Mouse (Mus musculus) right cerebral cortex, adult 18-20 months (tissue): ENCODE data around the gene Trim80.
"Not testable (repeated sequence)": the region's sequence is repeated elsewhere in the genome, so short reads cannot be mapped to it uniquely, and the experiment has no call there.

ENCODE experiments used
- DNase-seq: peaks from one replicate; pipeline ENCODE4 v3.0.0; 2022; ENCODE audit warnings: mixed read lengths

Gene Trim80

DNA sequence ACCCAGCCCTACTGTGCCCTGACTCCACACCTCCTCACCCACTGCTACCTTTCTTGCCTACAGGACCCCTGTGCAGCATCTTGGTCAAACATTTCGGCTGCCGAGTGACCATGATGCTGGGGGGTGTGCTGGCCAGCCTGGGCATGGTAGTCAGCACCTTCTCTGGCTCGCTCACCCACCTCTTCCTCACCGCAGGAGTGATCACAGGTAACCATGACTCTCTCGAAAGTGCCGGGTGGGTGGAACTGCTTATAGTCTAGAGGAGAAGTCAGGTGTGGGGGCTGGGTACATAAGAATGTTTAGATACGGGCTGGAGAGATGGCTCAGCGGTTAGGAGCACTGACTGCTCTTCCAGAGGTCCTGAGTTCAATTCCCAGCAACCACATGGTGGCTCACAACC, 24.5 kb downstream of the Trim80 start:
- DNase-seq: no peak

GRCm38 (mm10) chr11:115467217-115467618, 26.9 kb downstream of the Trim80 start:
- DNase-seq: no peak

- no peak for DNase-seq
Measured at GRCm38 (mm10) chr11:115472183-115472582, 31.8 kb downstream of the Trim80 start.

GRCm38 (mm10) chr11:115473626-115474275, 33.4 kb downstream of the Trim80 start:
- DNase-seq: peak; percentile 94

- DNase-seq: peak; percentile 97
Measured at GRCm38 (mm10) chr11:115475025-115475757, 34.8 kb downstream of the Trim80 start, which contains the start of gene Armc7. Gene Armc7 (plus strand): TSS chr11:115475667.

DNA sequence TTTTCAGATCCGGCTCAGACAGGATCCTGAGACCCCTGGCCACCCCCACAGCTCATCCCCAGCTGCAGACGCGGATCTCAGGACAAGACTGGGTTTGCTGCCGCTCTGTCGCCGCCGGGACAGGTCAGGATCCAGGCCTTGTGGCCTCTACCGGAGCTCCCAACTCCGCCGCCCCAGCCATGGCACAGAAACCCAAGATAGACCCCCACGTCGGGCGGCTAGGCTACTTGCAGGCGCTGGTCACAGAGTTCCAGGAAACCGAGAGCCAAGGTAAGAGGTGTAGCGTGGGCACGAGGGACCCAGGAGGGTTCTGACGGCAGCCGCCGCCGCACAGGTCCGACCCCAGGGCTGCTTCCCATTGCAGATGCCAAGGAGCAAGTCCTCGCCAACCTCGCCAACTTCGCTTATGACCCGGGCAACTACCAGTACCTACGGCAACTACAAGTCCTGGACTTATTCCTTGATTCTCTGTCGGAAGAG, 35.5 kb downstream of the Trim80 start:
- no peak for DNase-seq

DNA sequence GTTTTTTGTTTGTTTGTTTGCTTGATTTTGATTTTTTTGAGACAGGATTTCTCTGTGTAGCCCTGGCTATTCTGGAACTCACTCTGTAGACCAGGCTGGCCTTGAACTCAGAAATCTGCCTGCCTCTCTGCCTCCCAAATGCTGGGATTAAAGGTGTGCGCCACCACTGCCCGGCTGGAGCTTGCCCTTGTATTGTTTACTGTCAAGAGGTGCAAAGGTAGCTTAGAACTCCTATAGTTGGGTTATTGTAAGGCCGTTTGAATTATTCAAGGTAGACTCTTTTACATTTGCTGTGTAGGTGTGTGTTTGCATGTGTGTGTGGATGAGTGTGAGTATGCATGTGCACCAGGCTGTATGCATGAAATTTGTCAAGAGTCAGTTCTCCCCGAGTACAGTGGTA, 36.3 kb downstream of the Trim80 start:
- DNase-seq: not testable (repeated sequence)

DNA sequence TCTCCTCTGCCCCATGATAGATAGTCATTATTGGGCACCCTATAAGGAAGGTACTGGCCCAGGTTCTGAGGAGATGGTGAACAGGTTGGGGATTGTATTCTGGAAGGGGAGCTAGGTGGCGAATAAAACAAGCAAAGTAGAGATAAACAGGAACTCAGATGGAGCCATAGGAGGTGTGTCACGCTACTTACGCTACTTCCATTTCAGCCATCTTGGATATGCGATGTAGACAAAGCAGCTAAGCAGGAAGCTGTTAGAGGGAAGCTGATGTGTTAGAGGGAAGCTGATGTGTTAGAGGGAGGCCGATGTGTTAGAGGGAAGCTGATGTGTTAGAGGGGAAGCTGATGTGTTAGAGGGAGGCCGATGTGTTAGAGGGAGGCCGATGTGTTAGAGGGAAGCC, 37.0 kb downstream of the Trim80 start:
- not testable (repeated sequence) for DNase-seq

DNA sequence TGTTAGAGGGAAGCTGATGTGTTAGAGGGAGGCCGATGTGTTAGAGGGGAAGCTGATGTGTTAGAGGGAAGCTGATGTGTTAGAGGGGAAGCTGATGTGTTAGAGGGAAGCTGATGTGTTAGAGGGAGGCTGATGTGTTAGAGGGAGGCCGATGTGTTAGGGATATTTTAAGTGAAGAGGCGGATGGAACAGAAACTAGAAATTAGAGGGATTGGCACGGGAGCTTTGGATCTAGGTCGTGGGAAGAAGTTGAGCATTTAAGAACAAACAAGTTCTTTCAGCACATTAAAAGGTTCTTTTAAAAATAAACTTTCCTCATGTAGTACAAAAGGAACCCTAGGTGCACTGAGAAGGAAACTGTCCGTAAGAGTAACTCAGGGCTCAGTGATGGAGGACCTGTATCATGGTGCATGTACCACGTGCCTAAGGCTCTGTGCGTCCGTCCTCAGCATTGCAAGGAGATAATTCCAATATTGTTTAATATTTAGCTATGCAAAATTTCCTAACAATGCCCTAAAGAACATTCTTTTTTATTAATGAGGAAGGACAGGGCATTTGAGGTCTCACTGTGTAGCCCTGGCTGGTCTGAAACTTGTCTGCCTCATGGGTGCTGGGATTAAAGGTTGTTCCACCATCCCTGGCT, 38.1 kb downstream of the Trim80 start:
- no peak for DNase-seq

GRCm38 (mm10) chr11:115481553-115482259, 41.4 kb downstream of the Trim80 start:
- peak; percentile 81 for DNase-seq

GRCm38 (mm10) chr11:115483278-115483677, 42.9 kb downstream of the Trim80 start:
- no peak for DNase-seq

DNA sequence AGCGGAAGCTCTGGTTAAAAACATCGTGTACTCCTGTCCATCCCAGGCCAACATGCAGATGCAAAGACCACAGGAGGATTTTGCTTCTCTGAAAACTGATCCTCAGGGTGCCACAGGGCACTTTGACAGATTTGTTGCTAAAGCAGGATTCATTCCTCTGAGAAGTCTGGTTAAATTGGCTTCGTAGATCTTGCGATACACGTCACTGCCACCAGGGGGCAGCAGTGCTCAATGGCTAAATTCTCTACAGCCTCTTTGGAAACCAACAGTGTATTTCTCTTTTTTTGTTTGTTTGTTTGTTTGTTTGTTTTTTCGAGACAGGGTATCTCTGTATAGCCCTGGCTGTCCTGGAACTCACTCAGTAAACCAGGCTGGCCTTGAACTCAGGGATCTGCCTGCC, 43.4 kb downstream of the Trim80 start:
- DNase-seq: peak; percentile 75

DNA sequence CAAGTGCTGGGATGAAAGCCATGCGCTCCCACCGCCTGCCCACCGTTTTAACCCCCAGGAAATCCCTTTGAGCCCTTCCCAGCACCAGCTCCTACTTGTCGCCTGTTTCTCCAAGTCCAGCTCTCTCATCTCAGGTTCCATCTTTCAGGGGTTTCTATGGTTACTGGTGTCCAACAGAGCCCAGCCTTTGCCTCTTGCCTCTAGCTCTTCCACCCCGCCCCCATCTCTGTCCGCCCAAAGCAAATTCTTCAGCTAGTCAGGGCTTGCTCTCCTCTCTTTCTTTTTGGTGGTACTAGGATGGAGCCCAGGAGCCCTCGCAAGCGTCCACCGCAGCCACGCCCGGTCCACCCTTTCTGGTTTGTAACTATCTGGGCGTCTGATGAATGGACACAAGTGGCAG, 44.8 kb downstream of the Trim80 start:
- DNase-seq: no peak

DNA sequence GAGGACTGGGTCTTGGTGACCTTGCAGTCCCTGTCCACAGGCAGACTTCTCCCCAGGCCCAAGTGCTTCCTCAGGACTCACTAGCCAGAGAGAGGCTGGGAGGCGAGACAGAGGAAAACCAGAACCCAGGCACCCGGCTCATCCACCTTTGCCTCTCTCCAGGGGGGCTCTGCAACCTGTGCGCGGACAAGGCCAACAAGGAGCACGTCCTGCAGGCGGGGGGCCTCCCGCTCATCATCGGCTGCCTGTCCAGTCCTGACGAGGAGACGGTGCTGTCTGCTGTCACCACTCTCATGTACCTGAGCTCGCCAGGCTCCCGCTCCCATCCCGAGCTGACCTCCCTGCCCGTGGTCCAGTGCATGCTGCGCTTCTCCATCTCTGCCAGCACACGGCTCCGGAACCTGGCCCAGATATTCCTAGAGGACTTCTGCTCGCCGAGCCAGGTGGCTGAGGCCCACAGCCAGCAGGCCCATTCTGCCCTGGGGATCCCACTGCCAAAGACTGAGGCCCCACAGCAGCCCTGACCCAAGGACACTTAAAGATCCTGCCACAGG, 48.3 kb downstream of the Trim80 start:
- DNase-seq: no peak

DNA sequence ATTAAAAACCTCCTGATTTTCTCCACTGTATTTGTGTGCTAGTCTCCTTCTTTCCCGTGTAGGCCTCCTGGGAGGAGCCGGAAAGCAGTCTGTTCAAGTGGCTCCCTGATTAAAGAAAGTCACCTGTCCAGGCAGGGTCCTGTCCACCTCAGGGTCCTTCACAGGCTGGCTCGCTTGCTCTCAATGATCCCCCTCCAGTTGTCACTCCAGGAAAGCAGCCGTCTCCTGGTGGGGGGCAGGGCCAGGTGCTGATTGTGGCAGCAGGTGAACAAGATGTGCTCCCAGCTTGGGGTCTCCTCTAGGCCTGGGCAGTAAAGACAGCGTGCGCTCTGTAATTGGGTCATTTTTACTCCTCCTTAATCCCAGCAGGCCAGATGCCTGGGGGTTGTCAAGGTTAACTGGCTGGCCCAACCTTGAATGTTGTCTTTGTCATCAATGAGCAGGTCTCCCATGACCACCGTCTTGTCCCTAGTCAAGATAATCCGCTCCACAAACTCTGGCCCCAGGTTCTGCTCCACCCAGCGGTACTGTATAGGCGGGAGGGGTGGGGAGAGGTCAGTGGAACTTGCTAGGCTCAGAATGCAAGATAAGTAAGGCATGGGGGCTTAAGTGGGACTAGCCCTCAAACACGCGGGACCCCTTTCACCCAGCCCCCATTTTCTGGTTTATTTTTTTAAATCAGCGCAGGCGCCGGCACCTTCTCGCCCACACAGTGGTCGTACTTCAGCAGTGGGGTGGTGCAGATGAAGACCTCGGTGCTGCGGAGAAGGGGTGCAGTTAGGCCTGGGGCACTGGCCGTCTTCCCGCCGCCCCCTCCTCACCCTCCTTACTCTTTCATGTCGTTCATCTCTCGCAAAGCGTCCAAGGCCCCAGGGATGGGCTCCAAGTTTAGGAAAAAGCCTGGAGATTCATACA, 50.4 kb downstream of the Trim80 start:
- no peak for DNase-seq

GRCm38 (mm10) chr11:115491356-115492083, 51.2 kb downstream of the Trim80 start, which contains the start of gene Nt5c:
Gene Nt5c (minus strand): TSS chr11:115491862.
- peak; percentile 87 for DNase-seq

- DNase-seq: no peak
Measured at GRCm38 (mm10) chr11:115492387-115492786, 52.0 kb downstream of the Trim80 start.

DNA sequence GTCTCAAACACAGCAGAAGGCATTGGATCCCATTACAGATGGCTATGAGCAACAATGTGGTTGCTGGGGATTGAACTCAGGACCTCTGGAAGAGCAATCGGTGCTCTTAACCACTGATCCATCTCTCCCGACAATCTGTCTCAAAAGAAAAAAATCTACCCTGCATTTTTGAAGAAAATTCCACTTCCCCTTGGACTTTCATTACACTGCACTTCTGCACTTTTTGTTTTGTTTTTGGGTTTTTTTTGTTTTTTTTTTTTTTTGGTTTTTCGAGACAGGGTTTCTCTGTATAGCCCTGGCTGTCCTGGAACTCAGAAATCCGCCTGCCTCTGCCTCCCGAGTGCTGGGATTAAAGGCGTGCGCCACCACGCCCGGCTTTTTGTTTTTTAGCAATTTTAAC, 56.2 kb downstream of the Trim80 start:
- DNase-seq: not testable (repeated sequence)
